Mouse (Mus musculus): ENCODE measurements at regions not wholly inside any gene's neighbourhood (a gene's known extent, or its start where the extent isn't known, plus 50 kb on each side); places are given as distances from the start of the nearest gene placed in this dataset.

DNA sequence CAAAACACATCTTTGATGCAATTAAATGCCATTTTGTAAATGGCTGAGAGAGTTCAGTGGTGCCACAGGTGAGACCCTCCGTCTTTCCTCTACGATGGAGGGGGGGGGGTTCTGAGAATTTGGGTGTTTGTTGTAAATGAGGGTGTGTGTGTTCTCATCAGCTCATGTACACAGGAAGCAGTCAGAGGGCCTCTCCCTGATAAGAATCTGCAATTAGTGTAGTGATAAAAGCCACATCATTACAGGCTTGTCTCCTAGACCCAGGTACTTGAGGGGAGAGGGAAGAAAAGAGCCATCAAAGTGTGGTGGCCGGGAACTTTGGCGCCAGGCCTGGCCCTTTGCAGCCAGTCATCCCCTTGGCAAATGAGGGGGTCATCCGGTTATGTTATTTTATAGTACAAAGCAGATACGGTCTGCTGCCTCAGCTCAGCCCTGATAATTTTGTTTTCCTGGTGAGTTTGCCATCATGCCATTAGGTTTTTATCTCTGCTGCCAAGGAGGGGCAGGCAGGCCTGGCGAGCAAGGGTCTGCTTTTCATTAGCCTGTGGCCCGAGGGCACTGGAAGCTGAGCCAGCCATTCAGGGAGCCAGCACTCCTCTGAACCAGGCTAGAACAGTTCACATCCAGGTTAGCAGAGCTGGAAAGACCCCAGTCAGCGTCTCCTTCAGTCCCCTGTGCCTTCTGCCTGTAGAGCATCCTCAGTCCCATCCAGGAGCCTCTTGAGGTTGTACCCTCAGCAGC is 59.7 kb downstream of the H2al1j start:
- no peak for ATAC-seq (replicated peaks; ENCODE audit: low FRiP score, poor library complexity, severe bottlenecking)

DNA sequence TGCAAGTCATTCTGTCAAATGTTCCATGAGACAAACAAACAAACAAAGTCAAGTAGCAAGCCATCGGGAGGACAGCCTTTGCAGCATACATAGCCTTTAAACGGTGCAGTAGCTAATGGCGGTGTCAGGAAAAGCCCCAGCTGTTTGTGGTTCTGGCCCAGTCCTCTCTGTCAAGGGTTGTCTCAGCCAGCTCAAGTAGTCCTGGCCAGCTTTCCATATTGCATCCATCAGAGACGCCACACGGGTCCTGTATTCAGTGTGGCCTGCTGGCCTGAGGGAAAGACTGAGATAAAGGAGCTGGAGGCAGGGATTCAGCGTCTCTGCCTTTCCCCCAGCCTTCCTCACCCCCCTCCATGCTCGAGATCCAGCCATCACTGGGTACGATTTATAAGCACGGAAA is 61.2 kb downstream of the H2al1j start:
- no peak for ATAC-seq (replicated peaks; ENCODE audit: low FRiP score, poor library complexity, severe bottlenecking)

DNA sequence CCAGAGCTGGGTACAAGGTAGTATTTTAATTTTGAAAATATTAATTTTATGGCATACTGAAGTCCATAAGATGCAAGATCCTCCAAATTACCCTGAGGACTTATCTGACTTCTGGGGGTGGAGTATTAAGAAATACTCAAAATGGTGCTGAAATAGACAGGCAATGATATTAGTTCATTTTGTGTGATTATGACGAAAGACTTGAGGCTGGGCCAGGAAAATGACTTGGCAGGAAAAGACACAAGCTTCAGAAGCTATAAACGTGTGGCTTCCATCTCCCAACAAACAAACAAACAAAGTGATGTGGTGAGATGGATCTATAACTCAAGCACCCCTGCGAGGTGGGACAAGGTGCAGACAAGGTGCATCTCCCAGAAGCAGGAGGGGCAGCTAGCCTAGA is 72.8 kb downstream of the H2al1j start:
- no peak for ATAC-seq (replicated peaks; ENCODE audit: low FRiP score, poor library complexity, severe bottlenecking)

DNA sequence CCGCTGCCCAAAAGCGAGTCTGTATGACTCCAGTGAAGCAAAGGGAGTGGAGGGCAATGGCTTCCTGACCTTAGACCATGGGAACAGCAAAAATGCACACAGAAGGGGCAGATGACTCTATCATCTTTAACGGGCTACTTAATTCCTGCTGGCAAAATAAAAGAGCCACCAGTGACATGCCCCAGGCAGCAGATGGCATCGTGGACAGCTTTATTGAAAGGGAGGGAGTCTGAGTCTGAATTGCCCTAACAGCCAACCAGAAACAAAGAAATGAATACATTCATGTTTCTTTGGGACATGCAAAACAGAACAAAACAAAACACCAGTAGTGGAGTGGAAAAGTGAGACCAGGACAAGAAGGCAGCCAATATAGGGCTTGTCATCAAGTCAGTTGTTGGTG is 76.7 kb downstream of the H2al1j start:
- ATAC-seq (replicated peaks; ENCODE audit: low FRiP score, poor library complexity, severe bottlenecking): no peak

DNA sequence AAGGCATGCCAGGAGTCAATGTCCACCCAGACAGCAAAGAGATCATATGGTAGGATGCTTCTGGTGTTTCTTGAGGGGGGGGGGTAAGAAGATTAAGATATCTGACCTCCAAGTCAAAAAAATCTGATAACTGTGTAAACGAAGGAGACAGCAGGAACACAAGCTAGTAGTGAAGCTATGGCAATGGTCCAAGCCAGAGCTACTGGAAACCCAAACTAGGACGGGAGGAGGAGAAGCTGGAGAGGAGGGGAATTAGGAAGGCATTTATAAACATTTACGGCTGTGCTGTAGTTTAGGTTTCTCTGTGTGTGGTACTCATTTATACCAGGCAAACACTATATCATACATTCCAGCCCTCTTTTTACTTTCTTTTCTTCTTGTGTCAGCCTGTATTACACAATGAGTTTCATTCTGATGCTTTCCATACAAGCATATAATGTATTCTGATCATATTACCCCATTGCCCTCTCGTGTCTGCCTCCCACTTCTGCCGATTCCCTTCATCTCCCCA is 84.7 kb downstream of the H2al1j start:
- ATAC-seq (replicated peaks; ENCODE audit: low FRiP score, poor library complexity, severe bottlenecking): no peak

DNA sequence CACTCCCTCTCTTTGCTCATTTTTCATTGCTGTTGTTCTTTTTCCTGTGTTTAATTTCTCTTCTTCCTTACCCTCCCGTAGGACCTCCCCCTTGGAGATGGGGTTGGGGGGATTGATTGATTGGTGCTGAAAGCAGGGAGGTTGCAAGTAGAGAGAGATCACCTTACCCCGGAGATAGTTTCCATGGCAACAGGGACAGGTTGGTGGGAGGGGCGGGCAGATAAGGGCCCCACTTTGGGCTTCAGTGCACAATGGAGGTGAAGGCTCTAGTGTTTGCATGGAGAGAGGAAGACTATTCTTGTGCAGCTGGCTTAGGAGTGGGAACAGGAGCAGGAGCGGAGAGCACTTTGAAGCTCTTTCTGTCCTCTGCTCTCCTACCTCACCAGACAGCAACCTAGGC is 88.0 kb downstream of the H2al1j start:
- ATAC-seq (replicated peaks; ENCODE audit: low FRiP score, poor library complexity, severe bottlenecking): no peak

DNA sequence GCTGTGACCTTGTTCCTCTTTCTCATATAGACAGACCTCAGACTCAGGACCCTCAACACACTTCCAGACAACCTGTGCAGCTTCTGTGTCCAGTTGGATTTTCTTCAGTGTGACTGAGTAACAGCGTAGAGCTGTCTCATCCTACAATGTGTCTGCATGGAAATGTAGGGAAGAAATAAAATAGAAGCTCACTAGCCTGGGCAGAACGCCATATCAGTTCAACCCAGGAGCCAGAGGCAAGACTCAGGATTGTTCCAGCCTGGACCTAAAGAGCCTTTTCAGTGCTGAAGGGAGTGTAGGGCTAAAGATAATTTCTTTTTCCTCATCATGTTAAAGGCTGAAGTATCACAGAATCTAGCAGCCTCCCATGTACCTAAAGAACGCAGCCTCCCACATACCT is 88.9 kb downstream of the H2al1j start:
- no peak for ATAC-seq (replicated peaks; ENCODE audit: low FRiP score, poor library complexity, severe bottlenecking)

DNA sequence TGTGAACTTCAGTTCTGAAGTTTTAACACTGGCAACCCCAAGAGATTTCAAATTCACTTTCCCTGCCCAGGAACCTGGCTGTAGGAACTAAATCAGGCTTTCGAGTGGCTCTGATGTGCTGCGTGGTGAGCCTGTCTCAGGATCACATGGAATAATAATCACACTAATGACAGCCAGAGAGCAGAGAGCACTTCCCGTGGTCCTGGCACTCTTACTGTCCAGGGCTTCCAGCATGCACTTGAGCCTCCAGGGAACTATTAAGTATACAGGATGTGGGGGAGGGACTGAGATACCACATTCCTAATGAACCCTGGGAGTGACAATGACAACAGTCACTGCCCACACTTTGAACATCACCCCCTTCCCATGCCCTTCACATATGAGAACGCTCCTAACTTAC is 90.2 kb downstream of the H2al1j start:
- ATAC-seq (replicated peaks; ENCODE audit: low FRiP score, poor library complexity, severe bottlenecking): no peak

DNA sequence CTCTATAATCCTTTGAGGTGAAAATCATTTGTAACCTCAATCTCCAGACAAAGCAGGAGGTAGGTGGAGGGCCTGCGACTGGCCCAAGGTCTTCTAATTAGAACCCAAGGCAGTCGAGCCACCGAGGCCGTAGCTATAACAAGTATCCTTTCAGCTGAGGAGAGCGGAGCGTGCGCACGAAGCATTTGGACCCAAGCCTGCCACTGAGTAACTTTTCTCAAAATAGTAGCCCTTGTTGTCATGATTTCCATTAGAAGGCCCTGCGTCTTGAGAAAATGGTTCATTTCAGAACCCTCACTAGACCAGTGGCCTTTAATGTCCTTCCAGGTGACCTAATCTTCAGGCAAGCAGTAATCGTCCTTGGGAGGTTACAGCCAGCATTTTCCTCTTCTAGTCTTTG is 90.6 kb downstream of the H2al1j start:
- no peak for ATAC-seq (replicated peaks; ENCODE audit: low FRiP score, poor library complexity, severe bottlenecking)

DNA sequence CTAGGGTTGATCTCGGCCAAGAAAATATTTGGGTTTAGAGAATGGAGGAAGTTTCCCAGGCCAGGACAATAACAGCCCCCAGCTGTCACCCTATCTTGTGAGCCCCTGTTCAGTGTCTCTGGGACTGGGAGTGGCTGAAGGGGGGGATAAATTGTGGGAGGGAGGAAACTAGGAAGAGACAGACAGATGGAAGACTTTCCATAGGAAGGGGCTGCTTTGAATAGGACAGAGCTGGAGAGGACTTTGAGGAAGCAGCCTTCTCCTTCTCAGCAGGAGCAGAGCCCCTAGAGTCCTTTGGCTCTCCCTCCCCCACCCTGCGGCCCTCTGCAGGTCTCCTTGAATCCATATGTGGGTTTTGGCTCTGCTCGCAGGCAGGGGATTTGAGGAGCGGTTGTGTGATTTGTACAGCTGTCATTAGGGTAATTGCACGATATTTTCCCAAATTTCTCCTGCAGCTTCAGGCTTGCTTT is 91.6 kb downstream of the H2al1j start:
- ATAC-seq (replicated peaks; ENCODE audit: low FRiP score, poor library complexity, severe bottlenecking): no peak

DNA sequence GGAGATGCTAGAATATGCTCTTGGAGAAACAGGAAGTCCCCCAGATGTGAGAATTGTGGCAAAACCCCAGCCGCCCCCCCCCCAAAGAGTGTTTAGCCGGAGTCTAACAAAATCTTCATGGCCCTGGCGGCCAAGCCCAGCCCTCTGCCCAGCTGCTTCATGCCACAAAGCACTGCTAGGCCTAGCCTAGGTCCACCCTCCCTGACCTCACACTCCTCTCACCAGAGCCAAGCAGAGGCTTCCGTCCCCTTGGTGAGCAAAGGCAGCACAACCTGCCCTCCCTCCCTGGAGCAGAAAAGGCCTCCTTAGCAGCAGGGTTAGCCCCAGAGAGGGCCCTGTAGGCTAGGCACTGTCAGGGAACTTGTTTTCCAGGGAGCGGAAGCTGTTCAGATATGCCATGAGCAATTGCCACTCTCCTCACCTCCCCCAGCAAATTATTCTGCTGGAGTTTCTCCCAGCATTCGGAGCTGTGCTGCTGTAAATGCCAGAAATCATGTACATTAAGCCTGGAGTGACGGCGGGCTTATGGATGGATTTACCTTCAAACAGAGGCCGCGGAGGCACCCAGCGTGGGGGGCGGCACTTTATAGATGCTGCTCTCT is 104.9 kb downstream of the H2al1j start:
- no peak for ATAC-seq (replicated peaks; ENCODE audit: low FRiP score, poor library complexity, severe bottlenecking)

DNA sequence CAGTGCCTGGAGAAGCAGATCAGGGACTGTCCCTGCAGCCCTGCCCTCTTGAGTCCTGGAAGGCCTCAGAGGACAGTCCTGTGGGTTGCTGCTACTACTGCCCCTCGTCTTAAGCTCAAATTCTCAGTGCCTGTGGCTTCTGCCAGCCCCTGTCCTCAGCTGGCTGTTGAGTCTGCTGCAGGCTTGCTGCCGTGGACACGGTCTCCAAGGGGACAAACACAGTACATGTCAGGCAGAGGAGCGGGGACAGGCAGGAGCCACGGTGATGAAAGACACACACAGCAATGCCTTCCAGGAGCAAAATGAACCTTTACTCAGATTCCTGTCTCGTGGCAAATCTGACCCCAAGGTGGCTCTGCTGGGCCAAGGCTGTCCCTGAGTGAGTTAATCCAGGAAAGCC is 107.7 kb downstream of the H2al1j start:
- ATAC-seq (replicated peaks; ENCODE audit: low FRiP score, poor library complexity, severe bottlenecking): no peak

DNA sequence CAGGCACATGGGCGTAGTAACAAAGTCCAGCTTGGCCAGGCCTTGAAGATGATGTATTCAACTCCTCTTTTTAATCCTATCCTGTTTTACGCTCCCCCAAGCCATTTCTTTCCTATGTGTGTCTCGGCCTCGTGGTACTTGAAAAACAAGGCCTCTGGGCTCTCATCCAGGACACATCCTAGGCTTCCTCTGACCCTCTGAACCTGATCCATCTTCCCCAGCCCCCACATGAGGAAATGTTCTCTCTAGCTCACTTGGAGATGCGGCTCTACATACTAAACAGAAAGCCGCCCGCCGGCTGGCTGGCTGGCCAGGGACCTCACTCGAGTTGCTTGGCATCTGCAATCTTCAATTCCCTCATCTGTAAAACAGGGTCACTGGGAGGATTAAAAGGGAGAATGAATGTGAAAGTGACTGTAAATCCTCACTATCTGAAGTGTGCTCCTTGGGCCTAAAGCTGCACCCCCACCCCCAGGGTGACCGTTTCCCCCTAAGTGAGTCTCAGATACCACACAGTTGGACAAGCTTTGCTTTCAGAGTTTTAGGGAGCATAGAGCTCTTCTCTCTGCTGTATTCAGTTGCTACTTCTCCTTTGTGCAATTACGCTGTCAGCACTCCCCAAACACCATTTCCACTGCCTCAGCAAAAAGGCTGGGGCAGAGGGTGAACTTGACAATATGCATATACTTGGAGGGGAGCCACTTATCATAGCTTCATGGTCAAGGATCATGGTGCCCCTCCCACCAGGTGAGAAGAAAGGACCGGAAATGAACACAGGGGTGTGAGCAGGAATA is 109.7 kb downstream of the H2al1j start:
- ATAC-seq (replicated peaks; ENCODE audit: low FRiP score, poor library complexity, severe bottlenecking): no peak

DNA sequence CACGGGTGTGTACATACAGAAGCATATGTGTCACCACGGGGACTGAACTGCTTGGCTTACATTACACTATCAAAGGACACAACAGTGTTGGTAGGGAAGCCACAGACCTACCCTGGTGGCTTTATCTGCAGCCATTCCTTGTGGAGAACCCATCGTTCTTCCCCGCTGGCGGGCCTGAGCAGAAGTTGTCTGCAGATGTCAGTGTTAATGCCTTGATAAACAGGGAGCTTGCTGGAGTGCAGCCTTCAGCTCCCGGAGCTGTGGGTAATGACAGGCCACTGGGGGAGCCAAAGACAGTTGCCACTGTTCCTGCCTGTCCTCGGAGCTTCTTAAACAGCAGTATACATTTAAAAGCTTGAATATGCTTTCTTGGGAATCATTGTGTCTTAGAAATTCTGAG is 115.9 kb downstream of the H2al1j start:
- ATAC-seq (replicated peaks; ENCODE audit: low FRiP score, poor library complexity, severe bottlenecking): no peak

DNA sequence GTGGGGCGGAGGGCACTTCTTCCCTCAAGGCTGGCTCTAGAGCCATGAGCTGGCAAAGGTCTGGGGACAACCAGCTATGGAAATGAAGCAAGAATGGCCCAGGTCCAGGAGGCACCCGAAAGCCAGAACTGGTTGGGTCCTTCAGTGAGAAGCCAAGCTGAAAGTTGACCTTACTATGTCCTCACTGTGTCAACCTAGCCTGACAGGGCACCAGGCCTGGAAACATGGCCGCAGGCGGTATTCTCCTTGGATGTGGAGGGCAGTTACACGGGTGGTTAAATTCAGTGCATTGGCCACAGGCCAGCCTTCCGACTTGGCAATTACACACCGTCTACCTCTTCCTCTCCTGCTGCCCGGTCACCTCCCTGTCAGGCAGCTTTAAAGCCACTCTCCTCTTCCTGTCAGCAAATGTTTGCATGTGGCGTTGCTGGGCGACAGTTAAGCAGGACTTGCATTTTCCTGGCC is 116.7 kb downstream of the H2al1j start:
- no peak for ATAC-seq (replicated peaks; ENCODE audit: low FRiP score, poor library complexity, severe bottlenecking)

DNA sequence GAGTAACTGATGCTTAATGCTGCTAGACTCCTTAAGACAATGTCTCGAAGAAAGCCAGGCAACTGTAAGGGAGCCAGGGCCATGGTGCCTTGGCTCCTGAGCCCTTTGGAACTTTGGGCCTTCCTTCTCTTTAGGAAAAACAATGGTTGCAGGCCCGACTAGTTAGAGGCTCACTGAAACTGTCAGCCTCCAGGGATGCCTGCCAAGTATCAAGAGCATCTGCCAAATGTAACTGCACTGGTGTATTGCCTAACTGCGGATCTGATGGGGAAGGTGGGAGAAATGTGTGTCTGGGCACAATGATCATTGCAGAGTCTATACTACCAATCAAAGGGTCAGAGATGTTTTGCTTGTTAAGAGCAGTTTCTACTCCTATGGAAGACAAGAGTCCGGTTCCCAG is 121.1 kb downstream of the H2al1j start:
- ATAC-seq (replicated peaks; ENCODE audit: low FRiP score, poor library complexity, severe bottlenecking): no peak

DNA sequence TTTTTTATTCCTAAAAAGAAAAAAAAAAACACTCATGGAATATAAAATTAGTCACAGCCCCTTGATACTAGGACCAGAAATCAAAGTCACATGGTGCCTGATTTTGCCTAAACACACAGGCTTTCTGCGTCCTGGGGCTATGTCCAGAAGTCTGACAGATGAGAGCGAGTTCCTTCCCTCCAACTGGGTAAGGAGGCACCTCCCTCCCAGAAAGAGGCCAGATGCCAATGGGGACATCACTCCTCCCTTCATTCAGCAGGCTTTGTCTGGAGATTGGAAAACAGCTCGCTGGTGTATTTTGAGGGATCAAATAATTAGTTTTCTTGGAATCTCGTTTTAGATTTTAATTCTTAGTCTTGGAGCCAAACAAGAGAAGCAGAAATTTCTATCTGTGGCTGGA is 130.9 kb downstream of the H2al1j start:
- ATAC-seq (replicated peaks; ENCODE audit: low FRiP score, poor library complexity, severe bottlenecking): no peak

DNA sequence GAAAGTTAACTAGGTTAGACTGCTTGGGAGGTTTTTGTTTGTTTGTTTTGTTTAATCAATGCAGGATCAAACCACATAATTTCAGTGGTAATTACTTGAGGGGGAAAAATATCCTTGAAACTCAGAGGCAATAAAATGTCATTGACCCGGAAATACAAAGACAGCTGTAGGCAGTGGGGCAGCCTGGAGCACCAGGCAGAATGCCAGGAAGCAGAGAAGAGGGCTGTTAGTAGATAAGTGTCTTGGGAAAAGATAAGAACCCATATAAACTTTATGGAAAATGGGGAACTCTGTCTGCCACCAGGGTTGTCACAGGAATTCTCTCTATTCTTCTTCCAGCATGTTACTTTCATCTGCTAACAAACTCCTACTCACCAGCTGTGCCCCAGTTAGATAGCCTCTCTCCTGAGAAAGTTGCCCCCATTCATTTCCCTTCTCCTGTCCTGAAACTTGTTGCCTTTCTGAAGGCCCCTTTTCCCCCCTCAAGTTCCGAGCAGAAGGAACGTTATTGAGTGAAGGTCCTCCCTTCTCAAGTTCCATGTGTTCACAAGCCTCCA is 136.4 kb downstream of the H2al1j start:
- ATAC-seq (replicated peaks; ENCODE audit: low FRiP score, poor library complexity, severe bottlenecking): no peak

DNA sequence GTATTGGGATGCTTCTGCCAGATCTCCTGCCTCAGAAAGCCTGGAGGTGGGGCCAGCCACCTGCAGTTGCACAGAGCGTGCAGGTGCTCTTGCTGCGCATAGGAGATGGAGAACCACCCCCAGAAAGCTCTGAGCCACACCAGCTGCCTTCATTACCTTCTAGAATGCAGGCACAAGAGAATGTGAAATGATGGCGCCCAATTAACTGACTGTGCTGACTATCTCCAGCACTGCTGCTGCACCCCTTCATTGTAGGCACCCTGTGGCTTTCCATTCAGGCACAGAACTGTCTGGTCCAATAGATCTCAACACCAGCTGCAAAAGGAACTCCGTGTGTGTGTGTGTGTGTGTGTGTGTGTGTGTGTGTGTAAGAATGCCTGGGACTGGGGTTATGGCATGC is 138.6 kb downstream of the H2al1j start:
- ATAC-seq (replicated peaks; ENCODE audit: low FRiP score, poor library complexity, severe bottlenecking): no peak

DNA sequence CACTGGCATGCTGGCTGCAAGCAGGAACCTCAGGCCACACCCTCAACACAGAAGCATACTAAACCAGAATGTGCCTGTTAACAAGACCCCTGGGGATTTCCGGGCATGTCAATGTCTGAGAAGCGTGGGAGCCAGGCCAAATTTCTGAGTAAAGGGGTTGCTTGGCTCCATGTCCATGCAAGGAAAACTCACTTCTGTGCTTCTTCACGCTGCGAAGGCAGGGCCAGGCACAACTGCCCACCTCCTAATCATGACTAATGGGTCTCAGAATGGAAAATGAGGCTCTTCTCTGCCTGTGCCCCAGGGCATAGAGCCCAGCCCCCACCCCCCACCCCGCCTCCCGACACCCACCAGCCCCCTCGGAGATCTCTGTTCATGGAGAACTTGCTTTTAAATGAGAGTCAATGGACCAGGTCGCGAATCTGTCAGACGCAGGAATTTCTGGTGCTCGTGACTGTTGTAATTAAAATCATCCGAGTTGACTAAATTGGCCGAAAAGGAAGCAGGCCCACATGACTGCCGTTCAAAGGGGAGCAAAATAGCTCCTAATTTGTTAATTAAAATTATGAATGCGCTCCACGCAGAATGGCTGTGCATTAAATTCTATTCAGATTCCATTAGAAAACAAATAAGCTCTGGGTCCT is 152.2 kb downstream of the H2al1j start:
- ATAC-seq (replicated peaks; ENCODE audit: low FRiP score, poor library complexity, severe bottlenecking): no peak

Measured in erythroid progenitor cell, adult 5-6 weeks (primary cell).